ENCODE assay signal across 9 mouse cellular contexts in genomic region chr10:79873313-79873712, GRCm38 (mm10). TPM values are rescaled to one million over a fixed set of nuclear protein-coding genes. Genes with fewer than 3 reads are reported as not detected.
DNase-seq lines count a peak whose midpoint lies in the region; ATAC-seq and TF ChIP-seq lines count a peak whose summit lies in the region.
"Had no signal": no experiment of that assay in that cellular context is flagged by ENCODE, and none has a peak within 500 bp of the region (broad histone marks: within the 10 kb centered on the region; RNA-seq: fewer than 3 reads in every experiment).

No protein-coding gene starts in this region.

- peak overlapping the region; percentile 65 for H3K4me3 ChIP-seq in left cerebral cortex, adult 2 months
- peak overlapping the region; percentile 79 for H3K4me3 ChIP-seq in embryonic facial prominence, embryonic 13.5 days
- peak overlapping the region; percentile 51 for H3K4me3 ChIP-seq in intestine, embryonic 14.5 days (ENCODE audit: low read depth, low read length)
- peak overlapping the region; percentile 70 for H3K4me3 ChIP-seq in midbrain, postnatal 0 days (ENCODE audit: low read depth, low read length)

- 3% methylated on average over 6 of the region's 6 CpGs for WGBS in embryonic facial prominence, embryonic 13.5 days
- WGBS in intestine, embryonic 14.5 days: 16% methylated on average over 6 of the region's 6 CpGs
- WGBS in midbrain, postnatal 0 days: 6% methylated on average over 6 of the region's 6 CpGs

- no peak overlapping the region for H3K27ac ChIP-seq in left cerebral cortex, adult 2 months
- peak overlapping the region; percentile 83 for H3K27ac ChIP-seq in embryonic facial prominence, embryonic 13.5 days
- H3K27ac ChIP-seq in intestine, embryonic 14.5 days (ENCODE audit: low read depth): no peak overlapping the region
- peak overlapping the region; percentile 99 for H3K27ac ChIP-seq in midbrain, postnatal 0 days (ENCODE audit: low read depth, low read length)

- TF ChIP-seq CTCF in left cerebral cortex, adult 2 months (IDR thresholded peaks at IDR 0.05): no peak
- TF ChIP-seq CTCF in midbrain, postnatal 0 days (IDR thresholded peaks at IDR 0.05): no peak

- peak overlapping the region; percentile 75 for H3K4me2 ChIP-seq in embryonic facial prominence, embryonic 13.5 days
- peak overlapping the region; percentile 59 for H3K4me2 ChIP-seq in intestine, embryonic 14.5 days (ENCODE audit: low read length)
- H3K4me2 ChIP-seq in midbrain, postnatal 0 days (ENCODE audit: low read depth, low read length, poor library complexity, severe bottlenecking): peak overlapping the region; percentile 92

- H3K4me1 ChIP-seq in embryonic facial prominence, embryonic 13.5 days: peaks cover 27% of the 10 kb centered on the region
- H3K4me1 ChIP-seq in intestine, embryonic 14.5 days (replicated peaks; ENCODE audit: control insufficient read depth, insufficient read depth, low read length): peaks cover 22% of the 10 kb centered on the region
- peaks cover 9% of the 10 kb centered on the region; the same call in 1 of the 2 replicates for H3K4me1 ChIP-seq in midbrain, postnatal 0 days (ENCODE audit: insufficient read depth, low read length)

- intact Hi-C loops in left cerebral cortex, adult 2 months (cut with DNase I): no loop called here
- intact Hi-C loops in left cerebral cortex, postnatal 25 days (cut with DNase I): no loop called here

- peaks cover 33% of the 10 kb centered on the region for H3K36me3 ChIP-seq in embryonic facial prominence, embryonic 13.5 days
- no peaks in the 10 kb centered on the region for H3K36me3 ChIP-seq in intestine, embryonic 14.5 days (ENCODE audit: control insufficient read depth, insufficient read depth, low read length)
- H3K36me3 ChIP-seq in midbrain, postnatal 0 days (ENCODE audit: insufficient read depth, low read length): no peaks in the 10 kb centered on the region

- H3K9me3 ChIP-seq in embryonic facial prominence, embryonic 13.5 days: no peaks in the 10 kb centered on the region
- no peaks in the 10 kb centered on the region for H3K9me3 ChIP-seq in intestine, embryonic 14.5 days (ENCODE audit: control insufficient read depth, low read length)
- no peaks in the 10 kb centered on the region for H3K9me3 ChIP-seq in midbrain, postnatal 0 days (ENCODE audit: low read length)

- peak overlapping the region; percentile 93 for H3K9ac ChIP-seq in embryonic facial prominence, embryonic 13.5 days
- peak overlapping the region; percentile 61 for H3K9ac ChIP-seq in intestine, embryonic 14.5 days (ENCODE audit: low read length)
- peak overlapping the region; percentile 98 for H3K9ac ChIP-seq in midbrain, postnatal 0 days (replicated peaks; ENCODE audit: low read length, poor library complexity, severe bottlenecking)

- no peak for DNase-seq in left cerebral cortex, adult 2 months (ENCODE audit: extremely low spot score in 1 of 2, low spot score in 2 of 2)
- no peak for DNase-seq in left cerebral cortex, postnatal 25 days (ENCODE audit: low spot score in 2 of 2)
- DNase-seq in intestine, embryonic 14.5 days (ENCODE audit: low spot score): no peak
- peak; percentile 41 for DNase-seq in midbrain, postnatal 0 days (ENCODE audit: low spot score)
- DNase-seq in frontal cortex, postnatal 25 days (ENCODE audit: low spot score in 2 of 2): no peak
- DNase-seq in spleen, postnatal 14 days (ENCODE audit: low spot score in 2 of 2): no peak
- no peak for DNase-seq in right cerebral cortex, postnatal 4 days

- no peaks in the 10 kb centered on the region for H3K27me3 ChIP-seq in embryonic facial prominence, embryonic 13.5 days
- no peaks in the 10 kb centered on the region for H3K27me3 ChIP-seq in intestine, embryonic 14.5 days (replicated peaks; ENCODE audit: control insufficient read depth, insufficient read depth, low read length)
- H3K27me3 ChIP-seq in midbrain, postnatal 0 days (ENCODE audit: insufficient read depth, low read length): no peaks in the 10 kb centered on the region

- no peak for ATAC-seq in embryonic facial prominence, embryonic 13.5 days (ENCODE audit: insufficient number of reproducible peaks, insufficient read depth, low FRiP score, low TSS enrichment, low read depth)
- no peak for ATAC-seq in intestine, embryonic 14.5 days (replicated peaks; ENCODE audit: low FRiP score, low TSS enrichment, low read depth)
- ATAC-seq in midbrain, postnatal 0 days (ENCODE audit: low FRiP score): peak; percentile 29; the same call in 1 of the 2 replicates

RNA-seq across cellular contexts. Expression of gene Prtn3, which starts 1.0 kb away (rescaled TPM):
- 1 to 10 TPM; 1.7 to 2.6 TPM for total RNA-seq in left cerebral cortex, adult 2 months (2021)
- 1 to 10 TPM; 1.4 to 2.4 TPM for total RNA-seq in left cerebral cortex, postnatal 25 days (2021)
- 7.3 and 8.5 TPM in 2 replicates for polyA plus RNA-seq in embryonic facial prominence, embryonic 13.5 days (2015; fragmentation: Nextera tagmentation; extraction: Ambion mirVana)
- 5.2 and 5.9 TPM in 2 replicates for polyA plus RNA-seq in intestine, embryonic 14.5 days (2014; fragmentation: Nextera tagmentation; extraction: Ambion mirVana)
- 5.9 and 7.5 TPM in 2 replicates for total RNA-seq in midbrain, postnatal 0 days (2014; rRNA removed)
- polyA plus RNA-seq in midbrain, postnatal 0 days (2015; fragmentation: Nextera tagmentation; extraction: Ambion mirVana): 11.7 and 14.6 TPM in 2 replicates

RNA-seq across cellular contexts. Expression of gene Plppr3, which starts 1.1 kb away (rescaled TPM):
- total RNA-seq in left cerebral cortex, adult 2 months (2021): 10 to 100 TPM; 51.8 to 63.0 TPM
- 10 to 100 TPM; 51.1 to 53.3 TPM for total RNA-seq in left cerebral cortex, postnatal 25 days (2021)
- 126 and 138 TPM in 2 replicates for polyA plus RNA-seq in embryonic facial prominence, embryonic 13.5 days (2015; fragmentation: Nextera tagmentation; extraction: Ambion mirVana)
- 38.8 and 46.4 TPM in 2 replicates for polyA plus RNA-seq in intestine, embryonic 14.5 days (2014; fragmentation: Nextera tagmentation; extraction: Ambion mirVana)
- total RNA-seq in midbrain, postnatal 0 days (2014; rRNA removed): 494 and 539 TPM in 2 replicates
- 350 and 358 TPM in 2 replicates for polyA plus RNA-seq in midbrain, postnatal 0 days (2015; fragmentation: Nextera tagmentation; extraction: Ambion mirVana)

RNA-seq across cellular contexts. Expression of gene Elane, which starts 12.7 kb away (rescaled TPM):
- not detected for total RNA-seq in left cerebral cortex, adult 2 months (2021)
- not detected for total RNA-seq in left cerebral cortex, postnatal 25 days (2021)
- polyA plus RNA-seq in embryonic facial prominence, embryonic 13.5 days (2015; fragmentation: Nextera tagmentation; extraction: Ambion mirVana): 1.9 TPM in 1 of 2 replicates, not detected in the other
- 0.55 TPM in 1 of 2 replicates, not detected in the other for polyA plus RNA-seq in intestine, embryonic 14.5 days (2014; fragmentation: Nextera tagmentation; extraction: Ambion mirVana)
- not detected in 2 replicates for total RNA-seq in midbrain, postnatal 0 days (2014; rRNA removed)
- not detected in 2 replicates for polyA plus RNA-seq in midbrain, postnatal 0 days (2015; fragmentation: Nextera tagmentation; extraction: Ambion mirVana)
- total RNA-seq: MEL had no signal

RNA-seq across cellular contexts. Expression of gene Cfd, which starts 17.3 kb away (rescaled TPM):
- not detected for total RNA-seq in left cerebral cortex, adult 2 months (2021)
- not detected for total RNA-seq in left cerebral cortex, postnatal 25 days (2021)
- not detected in 2 replicates for polyA plus RNA-seq in embryonic facial prominence, embryonic 13.5 days (2015; fragmentation: Nextera tagmentation; extraction: Ambion mirVana)
- polyA plus RNA-seq in intestine, embryonic 14.5 days (2014; fragmentation: Nextera tagmentation; extraction: Ambion mirVana): not detected in 2 replicates
- total RNA-seq in midbrain, postnatal 0 days (2014; rRNA removed): not detected in 2 replicates
- polyA plus RNA-seq in midbrain, postnatal 0 days (2015; fragmentation: Nextera tagmentation; extraction: Ambion mirVana): not detected in 2 replicates
- total RNA-seq: MEL had no signal

RNA-seq across cellular contexts. Expression of gene Ptbp1, which starts 19.1 kb away (rescaled TPM):
- 10 to 100 TPM; 55.5 to 61.7 TPM for total RNA-seq in left cerebral cortex, adult 2 months (2021)
- total RNA-seq in left cerebral cortex, postnatal 25 days (2021): 10 to 100 TPM; 48.5 to 52.3 TPM
- polyA plus RNA-seq in embryonic facial prominence, embryonic 13.5 days (2015; fragmentation: Nextera tagmentation; extraction: Ambion mirVana): 386 and 390 TPM in 2 replicates
- 286 and 291 TPM in 2 replicates for polyA plus RNA-seq in intestine, embryonic 14.5 days (2014; fragmentation: Nextera tagmentation; extraction: Ambion mirVana)
- total RNA-seq in midbrain, postnatal 0 days (2014; rRNA removed): 114 and 119 TPM in 2 replicates
- polyA plus RNA-seq in midbrain, postnatal 0 days (2015; fragmentation: Nextera tagmentation; extraction: Ambion mirVana): 46.2 and 49.7 TPM in 2 replicates

Comparison
In these comparisons a context has a peak if more than half of its experiments do, and no peak if none do; other contexts are left out.
1. H3K27ac ChIP-seq: peak in embryonic facial prominence, embryonic 13.5 days (single experiment) and midbrain, postnatal 0 days (single experiment); none in left cerebral cortex, adult 2 months (single experiment) and intestine, embryonic 14.5 days (single experiment).
2. Peak in every context shown above with its lines, with median percentiles within 50 percentile points of each other: H3K4me3 ChIP-seq, H3K4me2 ChIP-seq and H3K9ac ChIP-seq.